Mouse (Mus musculus) myocyte (in vitro differentiated cells): Measurements from ENCODE around the gene Adgre5. TPM values are rescaled to one million over a fixed set of nuclear protein-coding genes. Genes with fewer than 3 reads are reported as not detected.
A peak's percentile ranks its signal among the peaks of the same experiment; 100 is the strongest.

ENCODE experiments used
- H3K27me3 ChIP-seq: one replicate; pipeline ENCODE4 v1.6.1; 2011; ENCODE audit not compliant: control insufficient read depth, insufficient read depth, insufficient read length
- H3K36me3 ChIP-seq: one replicate; pipeline ENCODE4 v1.6.1; 2011; ENCODE audit not compliant: control insufficient read depth, insufficient read depth
- H3K4me2 ChIP-seq: one replicate; pipeline ENCODE4 v1.6.1; 2011; ENCODE audit warnings: low read depth, control low read depth
- H3K4me3 ChIP-seq: one replicate; pipeline ENCODE4 v1.5.1; 2011; ENCODE audit warnings: mild to moderate bottlenecking, control low read depth, moderate library complexity
- H3K79me2 ChIP-seq: one replicate; pipeline ENCODE4 v1.6.1; 2011; ENCODE audit not compliant: control insufficient read depth, insufficient read depth
- H3ac ChIP-seq: one replicate; pipeline ENCODE4 v1.6.1; 2011; ENCODE audit not compliant: control insufficient read depth, insufficient read length
- CEBPB ChIP-seq: IDR thresholded peaks from 2 replicates; pipeline ENCODE4 v1.6.1; 2011; ENCODE audit warnings: mild to moderate bottlenecking, moderate library complexity; ENCODE audit not compliant: poor library complexity, insufficient read depth, severe bottlenecking
- E2F4 ChIP-seq: IDR thresholded peaks from one replicate; pipeline ENCODE4 v1.6.1; 2011; ENCODE audit warnings: mild to moderate bottlenecking, control low read depth, moderate library complexity; ENCODE audit not compliant: insufficient read depth
- MAX ChIP-seq: IDR thresholded peaks from one replicate; pipeline ENCODE4 v1.6.1; 2011; ENCODE audit warnings: low read depth, mild to moderate bottlenecking, control low read depth
- MYOD1 ChIP-seq, 3 experiments: IDR thresholded peaks; one replicate each; pipeline ENCODE4 v1.6.1; 2011; ENCODE audit warnings: control low read depth in 2 of 3, low read depth in 2 of 3, mild to moderate bottlenecking in 2 of 3, moderate library complexity in 1 of 3; ENCODE audit not compliant: insufficient read length in 2 of 3, control insufficient read depth in 1 of 3
- MYOG ChIP-seq, 3 experiments: IDR thresholded peaks; one replicate each; pipeline ENCODE4 v1.6.1; 2011; ENCODE audit warnings: control low read depth in 2 of 3, low read depth in 2 of 3, mild to moderate bottlenecking in 2 of 3; ENCODE audit not compliant: insufficient read length in 2 of 3, control insufficient read depth in 1 of 3, insufficient read depth in 1 of 3
- POLR2A ChIP-seq: IDR thresholded peaks from one replicate; pipeline ENCODE4 v1.6.1; 2011; ENCODE audit warnings: low read depth, mild to moderate bottlenecking, control low read depth, moderate library complexity; ENCODE audit not compliant: insufficient read length
- POLR2AphosphoS2 ChIP-seq: IDR thresholded peaks from one replicate; pipeline ENCODE4 v1.6.1; 2011; ENCODE audit warnings: low read depth, control low read depth; ENCODE audit not compliant: insufficient read length
- REST ChIP-seq: IDR thresholded peaks from one replicate; pipeline ENCODE4 v1.6.1; 2011; ENCODE audit warnings: mild to moderate bottlenecking, control low read depth, moderate library complexity; ENCODE audit not compliant: insufficient read depth, insufficient read length
- SRF ChIP-seq: IDR thresholded peaks from one replicate; pipeline ENCODE4 v1.6.1; 2011; ENCODE audit warnings: low read depth; ENCODE audit not compliant: control insufficient read depth, insufficient read length
- TCF12 ChIP-seq: IDR thresholded peaks from one replicate; pipeline ENCODE4 v1.6.1; 2011; ENCODE audit warnings: mild to moderate bottlenecking, control low read depth; ENCODE audit not compliant: poor library complexity, insufficient read depth, severe bottlenecking
- TCF3 ChIP-seq: IDR thresholded peaks from one replicate; pipeline ENCODE4 v1.6.1; 2011; ENCODE audit warnings: low read depth, control low read depth; ENCODE audit not compliant: insufficient read length
- USF1 ChIP-seq: IDR thresholded peaks from one replicate; pipeline ENCODE4 v1.6.1; 2011; ENCODE audit warnings: low read depth, mild to moderate bottlenecking, control low read depth, moderate library complexity
- polyA plus RNA-seq: library from polyadenylated mRNA; unstranded; fragments of >200 nt; fragmentation: generic; extraction: Trizol; gene quantifications from one replicate; pipeline ENCODE4 v1.2.1, GENCODE M21; 2012; ENCODE audit warnings: missing spikeins

The Adgre5 gene
- polyA plus RNA-seq, 1 experiment: 137 TPM

GRCm38 (mm10) chr8:83757084-83757607, 16.0 kb upstream of the Adgre5 start:
- Histone ChIP-seq H3K4me2 (no peak overlapping the region), H3K36me3 (no peaks in the 10 kb centered on the region), H3K4me3 (no peak overlapping the region), H3K79me2 (no peaks in the 10 kb centered on the region), H3ac (no peak overlapping the region), H3K27me3 (no peaks in the 10 kb centered on the region)
- no peak for TF ChIP-seq TCF12
- no peak for TF ChIP-seq MYOD1 (IDR thresholded peaks at IDR 0.05; ENCODE audit: control insufficient read depth in 1 of 3, insufficient read length in 2 of 3, low read depth in 2 of 3)
- TF ChIP-seq E2F4: no peak

- Histone ChIP-seq H3K36me3 (no peaks in the 10 kb centered on the region), H3K4me2 (no peak overlapping the region), H3K4me3 (no peak overlapping the region), H3K79me2 (no peaks in the 10 kb centered on the region), H3ac (no peak overlapping the region), H3K27me3 (no peaks in the 10 kb centered on the region)
- TF ChIP-seq CEBPB: no peak
Measured at GRCm38 (mm10) chr8:83756273-83756672, 15.1 kb upstream of the Adgre5 start.

GRCm38 (mm10) chr8:83754149-83754548, 13.0 kb upstream of the Adgre5 start:
- no peak overlapping the region for H3ac ChIP-seq
- H3K27me3 ChIP-seq: no peaks in the 10 kb centered on the region
- H3K4me2 ChIP-seq: no peak overlapping the region
- H3K4me3 ChIP-seq: no peak overlapping the region
- H3K79me2 ChIP-seq: no peaks in the 10 kb centered on the region
- H3K36me3 ChIP-seq: no peaks in the 10 kb centered on the region
- TF ChIP-seq E2F4 (no peak), REST (no peak), MAX (no peak), MYOG (IDR thresholded peaks at IDR 0.05; ENCODE audit: control insufficient read depth in 1 of 3, insufficient read depth in 1 of 3, insufficient read length in 2 of 3, low read depth in 2 of 3) (no peak), TCF12 (no peak), USF1 (no peak), POLR2A (no peak)

- Histone ChIP-seq H3K79me2 (no peaks in the 10 kb centered on the region), H3K4me3 (no peak overlapping the region), H3ac (no peak overlapping the region), H3K4me2 (peak overlapping the region; percentile 63), H3K27me3 (no peaks in the 10 kb centered on the region), H3K36me3 (no peaks in the 10 kb centered on the region)
- TF ChIP-seq E2F4: no peak
- TF ChIP-seq REST: no peak
- TF ChIP-seq SRF: no peak
- TF ChIP-seq MAX: no peak
- no peak for TF ChIP-seq USF1
- no peak for TF ChIP-seq TCF3
Measured at GRCm38 (mm10) chr8:83749265-83749664, 8.1 kb upstream of the Adgre5 start.

- TF ChIP-seq TCF12: peak; percentile 62
- peak; percentile 78 to 85 (median 83) for TF ChIP-seq MYOD1 (IDR thresholded peaks at IDR 0.05; ENCODE audit: control insufficient read depth in 1 of 3, insufficient read length in 2 of 3, low read depth in 2 of 3)
- TF ChIP-seq MAX: no peak
- peak; percentile 36 for TF ChIP-seq TCF3
- no peak for TF ChIP-seq POLR2A
- no peak for TF ChIP-seq E2F4
- TF ChIP-seq USF1: no peak
- no peak for TF ChIP-seq POLR2AphosphoS2
- TF ChIP-seq REST: no peak
- no peak for TF ChIP-seq CEBPB
- peak; percentile 45 to 91 (median 84) for TF ChIP-seq MYOG (IDR thresholded peaks at IDR 0.05; ENCODE audit: control insufficient read depth in 1 of 3, insufficient read depth in 1 of 3, insufficient read length in 2 of 3, low read depth in 2 of 3)
- TF ChIP-seq SRF: no peak
- Histone ChIP-seq H3K36me3 (no peaks in the 10 kb centered on the region), H3ac (no peak overlapping the region), H3K4me2 (peak overlapping the region; percentile 63), H3K4me3 (no peak overlapping the region), H3K79me2 (no peaks in the 10 kb centered on the region), H3K27me3 (no peaks in the 10 kb centered on the region)
Measured at GRCm38 (mm10) chr8:83748708-83749107, 7.6 kb upstream of the Adgre5 start.
